In the genomic region with DNA sequence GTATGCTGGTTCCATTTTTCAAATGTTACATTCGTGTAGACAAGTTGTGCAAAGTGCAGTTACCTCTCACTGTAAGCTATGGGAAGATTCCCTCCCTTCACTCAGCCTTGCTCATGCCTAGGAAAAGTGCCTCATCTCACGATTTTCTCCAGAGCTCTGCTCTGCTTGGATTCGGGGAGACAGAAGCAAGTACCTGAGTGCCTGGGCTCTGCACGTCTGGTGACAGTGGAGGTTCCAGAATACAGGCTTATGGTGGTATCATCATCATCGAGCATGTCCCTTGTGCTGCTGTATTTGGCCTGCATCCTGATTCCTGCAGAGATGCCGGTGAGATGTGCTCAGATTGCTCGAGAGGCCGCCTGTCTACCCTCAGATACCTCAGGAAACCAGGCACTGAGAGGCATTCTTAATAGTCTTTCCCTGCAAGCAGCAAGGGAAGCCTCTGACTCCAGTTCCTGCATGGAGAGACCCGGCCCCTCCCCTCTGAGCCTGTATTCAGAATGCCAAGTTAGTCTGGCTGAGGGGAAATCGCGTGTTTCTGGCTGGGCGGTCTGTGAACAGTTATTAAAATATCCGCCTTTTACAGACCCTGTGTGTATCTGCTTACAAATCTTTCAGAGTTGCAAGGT, we compare ENCODE assay signal across 9 mouse cellular contexts. TPM values are rescaled to one million over a fixed set of nuclear protein-coding genes. Genes with fewer than 3 reads are reported as not detected.
A peak's percentile ranks its signal among the peaks of the same experiment; 100 is the strongest.
DNase-seq lines count a peak whose midpoint lies in the region; ATAC-seq and TF ChIP-seq lines count a peak whose summit lies in the region.
"Had no signal": no experiment of that assay in that cellular context is flagged by ENCODE, and none has a peak within 500 bp of the region (broad histone marks: within the 10 kb centered on the region; RNA-seq: fewer than 3 reads in every experiment).

TSS of gene Clec1a (minus strand) at position 590 of the 629 bp plus-strand sequence.

- no peaks in the 10 kb centered on the region for H3K79me2 ChIP-seq in liver, adult 2 months (ENCODE audit: control insufficient read depth, insufficient read depth, low read length)

- no peaks in the 10 kb centered on the region for H3K27me3 ChIP-seq in liver, adult 2 months (ENCODE audit: control insufficient read depth, insufficient read depth, low read length)
- H3K27me3 ChIP-seq in liver, embryonic 12.5 days (replicated peaks): no peaks in the 10 kb centered on the region
- H3K27me3 ChIP-seq in kidney, embryonic 15.5 days: no peaks in the 10 kb centered on the region
- no peaks in the 10 kb centered on the region for H3K27me3 ChIP-seq in midbrain, embryonic 16.5 days (ENCODE audit: control insufficient read depth, insufficient read depth, low read depth, low read length)
- H3K27me3 ChIP-seq: limb, embryonic 12.5 days had no signal

- H3K36me3 ChIP-seq in liver, adult 2 months (ENCODE audit: control insufficient read depth, insufficient read depth, low read length): no peaks in the 10 kb centered on the region
- H3K36me3 ChIP-seq in liver, embryonic 12.5 days: no peaks in the 10 kb centered on the region
- H3K36me3 ChIP-seq in kidney, embryonic 15.5 days: no peaks in the 10 kb centered on the region
- H3K36me3 ChIP-seq in midbrain, embryonic 16.5 days (ENCODE audit: control insufficient read depth, insufficient read depth, low read length): no peaks in the 10 kb centered on the region
- H3K36me3 ChIP-seq: limb, embryonic 12.5 days had no signal

- peak within 1 kb of the TSS; percentile 82 for H3K27ac ChIP-seq in liver, adult 2 months (replicated peaks; ENCODE audit: insufficient read depth, low read depth, low read length)
- H3K27ac ChIP-seq in liver, embryonic 12.5 days: no peak within 1 kb of the TSS
- H3K27ac ChIP-seq in kidney, embryonic 15.5 days: peak within 1 kb of the TSS; percentile 70
- H3K27ac ChIP-seq in midbrain, embryonic 16.5 days (ENCODE audit: low read length): no peak within 1 kb of the TSS
- H3K27ac ChIP-seq: limb, embryonic 12.5 days had no signal

- ATAC-seq in liver, embryonic 12.5 days: no peak
- ATAC-seq in granulocyte monocyte progenitor cell, adult 5-6 weeks (replicated peaks; ENCODE audit: poor library complexity, severe bottlenecking): peak; percentile 59
- ATAC-seq in kidney, embryonic 15.5 days (replicated peaks; ENCODE audit: low FRiP score): peak; percentile 49; the same call in 1 of the 2 replicates
- peak; percentile 71 for ATAC-seq in midbrain, embryonic 16.5 days

- no peak for TF ChIP-seq POLR2A in liver, adult 2 months (IDR thresholded peaks at IDR 0.05; ENCODE audit: extremely low read depth, insufficient read depth, low read length)
- no peak for TF ChIP-seq POLR2A in brain, embryonic 14.5 days (IDR thresholded peaks at IDR 0.05; ENCODE audit: borderline replicate concordance, extremely low read depth, insufficient read depth, insufficient read length, poor library complexity, severe bottlenecking)

- H3K4me1 ChIP-seq in liver, adult 2 months (ENCODE audit: control insufficient read depth, insufficient read depth, low read length): no peaks in the 10 kb centered on the region
- H3K4me1 ChIP-seq in liver, embryonic 12.5 days: no peaks in the 10 kb centered on the region
- H3K4me1 ChIP-seq in kidney, embryonic 15.5 days: no peaks in the 10 kb centered on the region
- no peaks in the 10 kb centered on the region for H3K4me1 ChIP-seq in midbrain, embryonic 16.5 days (ENCODE audit: control insufficient read depth, insufficient read depth, low read length)
- H3K4me1 ChIP-seq: limb, embryonic 12.5 days had no signal

- WGBS in liver, adult 2 months: 64% methylated on average over 13 of the region's 13 CpGs
- 48% methylated on average over 13 of the region's 13 CpGs for WGBS in liver, embryonic 12.5 days (ENCODE audit: insufficient replicate concordance)
- WGBS in kidney, embryonic 15.5 days: 49% methylated on average over 13 of the region's 13 CpGs
- WGBS in midbrain, embryonic 16.5 days: 56% methylated on average over 13 of the region's 13 CpGs

- peak within 1 kb of the TSS; percentile 54 for H3K4me3 ChIP-seq in liver, adult 2 months (ENCODE audit: insufficient read depth, low read depth, low read length)
- no peak within 1 kb of the TSS for H3K4me3 ChIP-seq in liver, embryonic 12.5 days
- H3K4me3 ChIP-seq in kidney, embryonic 15.5 days (replicated peaks): peak within 1 kb of the TSS; percentile 14
- no peak within 1 kb of the TSS for H3K4me3 ChIP-seq in midbrain, embryonic 16.5 days (ENCODE audit: low read depth, low read length)
- H3K4me3 ChIP-seq: limb, embryonic 12.5 days had no signal

- DNase-seq in liver, adult 2 months (ENCODE audit: extremely low read depth, low read depth, low spot score): no peak
- peak; percentile 43 for DNase-seq in brain, embryonic 14.5 days (ENCODE audit: low read depth)
- DNase-seq in urinary bladder, adult 2 months (ENCODE audit: low spot score): no peak
- DNase-seq in spleen, postnatal 14 days (ENCODE audit: low spot score in 2 of 2): no peak

- peak within 1 kb of the TSS; percentile 86 for H3K9ac ChIP-seq in liver, adult 2 months (ENCODE audit: low read depth, low read length)
- no peak within 1 kb of the TSS for H3K9ac ChIP-seq in liver, embryonic 12.5 days
- peak within 1 kb of the TSS; percentile 29; the same call in 1 of the 2 replicates for H3K9ac ChIP-seq in kidney, embryonic 15.5 days
- no peak within 1 kb of the TSS for H3K9ac ChIP-seq in midbrain, embryonic 16.5 days (ENCODE audit: low read depth, low read length)
- H3K9ac ChIP-seq: limb, embryonic 12.5 days had no signal

- H3K9me3 ChIP-seq in liver, embryonic 12.5 days (replicated peaks): no peaks in the 10 kb centered on the region
- H3K9me3 ChIP-seq in kidney, embryonic 15.5 days (replicated peaks): no peaks in the 10 kb centered on the region
- no peaks in the 10 kb centered on the region for H3K9me3 ChIP-seq in midbrain, embryonic 16.5 days (replicated peaks; ENCODE audit: control insufficient read depth, low read length, poor library complexity, severe bottlenecking)
- H3K9me3 ChIP-seq: limb, embryonic 12.5 days had no signal

- H3K4me2 ChIP-seq in liver, embryonic 12.5 days: no peak within 1 kb of the TSS
- peak within 1 kb of the TSS; percentile 10; the same call in 1 of the 2 replicates for H3K4me2 ChIP-seq in kidney, embryonic 15.5 days
- H3K4me2 ChIP-seq in midbrain, embryonic 16.5 days (ENCODE audit: low read length): 0 out of 2 replicates have a peak within 1 kb of the TSS, but pooled peaks have one; percentile 0
- H3K4me2 ChIP-seq: limb, embryonic 12.5 days had no signal

- no peak for TF ChIP-seq CTCF in liver, adult 2 months (IDR thresholded peaks at IDR 0.05; ENCODE audit: low read depth, low read length)
- no peak for TF ChIP-seq CTCF in brain, embryonic 14.5 days (IDR thresholded peaks at IDR 0.05; ENCODE audit: borderline replicate concordance, extremely low read depth, insufficient read depth, insufficient read length)

RNA-seq across cellular contexts. Expression of gene Clec1a, which starts in this region (rescaled TPM):
- 3.2 and 3.5 TPM in 2 replicates for total RNA-seq in liver, adult 2 months (2014; rRNA removed)
- 0.20 and 0.34 TPM in 2 replicates for polyA plus RNA-seq in liver, adult 2 months (2012; rRNA removed)
- 0.24 and 0.38 TPM in 2 replicates for polyA plus RNA-seq in liver, embryonic 12.5 days (2016; fragmentation: Nextera tagmentation; extraction: Ambion mirVana)
- polyA plus RNA-seq in brain, embryonic 14.5 days (2012; rRNA removed): 0.49 and 0.72 TPM in 2 replicates
- not detected in 2 replicates for total RNA-seq in granulocyte monocyte progenitor cell, adult 5-6 weeks (2014; fragmentation: Nextera tagmentation)
- total RNA-seq in granulocyte monocyte progenitor cell, adult 5-6 weeks (2017): not detected in 2 replicates
- 8.6 and 9.5 TPM in 2 replicates for polyA plus RNA-seq in kidney, embryonic 15.5 days (2015; fragmentation: Nextera tagmentation; extraction: Ambion mirVana)
- 1.6 and 2.1 TPM in 2 replicates for polyA plus RNA-seq in midbrain, embryonic 16.5 days (2015; fragmentation: Nextera tagmentation; extraction: Ambion mirVana)
- polyA plus RNA-seq in urinary bladder, adult 2 months (2012; rRNA removed): 1.3 TPM in 2 replicates

Comparison
In these comparisons a context has a peak if more than half of its experiments do, and no peak if none do; other contexts are left out.
1. H3K27ac ChIP-seq: peak in liver, adult 2 months (single experiment) and kidney, embryonic 15.5 days (single experiment); none in liver, embryonic 12.5 days (single experiment) and midbrain, embryonic 16.5 days (single experiment).
2. H3K4me3 ChIP-seq: peak in liver, adult 2 months (single experiment) and kidney, embryonic 15.5 days (single experiment); none in liver, embryonic 12.5 days (single experiment) and midbrain, embryonic 16.5 days (single experiment).
3. H3K9ac ChIP-seq: peak in liver, adult 2 months (single experiment) and kidney, embryonic 15.5 days (single experiment); none in liver, embryonic 12.5 days (single experiment) and midbrain, embryonic 16.5 days (single experiment).
4. Peak in DNase-seq in brain, embryonic 14.5 days; RNA of the gene not detected or under 1 TPM.
5. Peak in ATAC-seq in granulocyte monocyte progenitor cell, adult 5-6 weeks; RNA of the gene not detected or under 1 TPM.